Mouse (Mus musculus): ENCODE results near the gene Ager. TPM values are rescaled to one million over a fixed set of nuclear protein-coding genes. Genes with fewer than 3 reads are reported as not detected.
A peak's percentile ranks its signal among the peaks of the same experiment; 100 is the strongest.

The Ager gene
- total and polyA plus RNA-seq, 3 experiments = 2.1 to 6.5 (median 2.2) TPM

DNA sequence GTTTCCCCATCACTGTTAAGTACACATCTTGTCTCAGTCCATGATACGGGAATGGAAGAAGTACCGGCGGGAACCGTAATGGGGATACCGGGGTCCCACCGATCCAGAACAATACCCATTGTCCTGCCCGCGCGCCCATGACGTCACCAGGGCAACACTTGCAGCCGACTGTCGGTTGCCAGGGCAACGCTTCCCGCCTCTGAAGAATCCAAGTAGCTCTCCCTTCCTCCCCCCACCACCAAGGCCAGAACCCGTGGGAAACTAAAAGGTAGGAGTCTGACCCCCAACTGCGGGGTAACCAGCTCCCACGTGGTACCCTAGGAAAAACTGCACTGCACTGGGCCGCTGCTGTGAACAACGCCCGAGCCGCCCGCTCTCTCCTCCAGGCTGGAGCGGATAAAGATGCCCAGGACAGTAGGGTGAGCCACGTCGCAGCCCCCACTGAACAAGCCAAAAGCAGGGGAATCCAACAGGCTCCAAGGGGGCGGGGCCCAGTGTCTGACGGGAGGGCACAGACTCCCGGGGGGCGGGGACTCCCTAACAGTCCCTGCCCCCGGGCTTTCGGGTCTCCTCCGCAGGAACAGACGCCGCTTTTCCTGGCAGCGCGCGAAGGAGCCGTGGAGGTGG is 10.8 kb upstream of the Ager start:
- Histone ChIP-seq H3K36me3 (replicated peaks) (peaks cover 8% of the 10 kb centered on the region), H3K27me3 (ENCODE audit: insufficient read depth, low read length) (peaks cover 20% of the 10 kb centered on the region), H3K4me1 (ENCODE audit: insufficient read depth, low read depth, low read length) (peaks cover 48% of the 10 kb centered on the region), H3K9me3 (replicated peaks) (no peaks in the 10 kb centered on the region), H3K4me3 (ENCODE audit: low read depth, low read length) (peak overlapping the region; percentile 92)
- ATAC-seq (ENCODE audit: extremely low read depth, insufficient number of reproducible peaks, low FRiP score, poor library complexity, severe bottlenecking) (peak; percentile 15; the same call in 1 of the 2 replicates), DNase-seq (ENCODE audit: low spot score) (peak; percentile 83)
- TF ChIP-seq GATA1 (IDR thresholded peaks at IDR 0.05; ENCODE audit: borderline replicate concordance, low read length) (no peak), TAL1 (conservative IDR thresholded peaks at IDR 0.05; ENCODE audit: low read depth, low read length) (no peak), CTCF (IDR thresholded peaks at IDR 0.05; ENCODE audit: low read depth, low read length) (no peak), GATA2 (IDR thresholded peaks at IDR 0.05; ENCODE audit: borderline replicate concordance, low read depth, low read length) (no peak), POLR2AphosphoS5 (IDR thresholded peaks at IDR 0.05; ENCODE audit: insufficient replicate concordance, low read depth, low read length) (no peak)

DNA sequence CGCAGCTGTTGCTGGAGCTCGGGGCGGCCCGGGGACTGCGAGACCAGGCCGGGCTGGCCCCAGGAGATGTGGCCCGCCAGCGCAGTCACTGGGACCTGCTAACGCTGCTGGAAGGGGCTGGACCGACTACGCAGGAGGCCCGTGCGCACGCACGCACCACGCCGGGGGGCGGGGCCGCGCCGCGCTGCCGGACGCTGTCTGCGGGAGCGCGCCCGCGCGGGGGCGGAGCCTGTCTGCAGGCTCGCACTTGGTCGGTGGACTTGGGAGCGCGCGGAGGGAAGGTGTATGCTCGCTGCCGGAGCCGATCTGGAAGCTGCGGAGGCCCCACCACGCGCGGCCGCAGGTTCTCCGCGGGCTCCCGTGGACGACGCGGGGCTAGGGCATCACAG is 10.2 kb upstream of the Ager start:
- no peaks in the 10 kb centered on the region for H3K9me3 ChIP-seq (replicated peaks)
- peaks cover 48% of the 10 kb centered on the region for H3K4me1 ChIP-seq (ENCODE audit: insufficient read depth, low read depth, low read length)
- peaks cover 8% of the 10 kb centered on the region for H3K36me3 ChIP-seq (replicated peaks)
- peak; percentile 91 for DNase-seq (ENCODE audit: low spot score)
- no peak for ATAC-seq (ENCODE audit: extremely low read depth, insufficient number of reproducible peaks, low FRiP score, poor library complexity, severe bottlenecking)
- H3K27me3 ChIP-seq (ENCODE audit: insufficient read depth, low read length) = peaks cover 15% of the 10 kb centered on the region
- TF ChIP-seq GATA2 (IDR thresholded peaks at IDR 0.05; ENCODE audit: borderline replicate concordance, low read depth, low read length) (no peak), TAL1 (conservative IDR thresholded peaks at IDR 0.05; ENCODE audit: low read depth, low read length) (no peak), POLR2AphosphoS5 (IDR thresholded peaks at IDR 0.05; ENCODE audit: insufficient replicate concordance, low read depth, low read length) (no peak), GATA1 (IDR thresholded peaks at IDR 0.05; ENCODE audit: borderline replicate concordance, low read length) (no peak), CTCF (IDR thresholded peaks at IDR 0.05; ENCODE audit: low read depth, low read length) (no peak)
- peak overlapping the region; percentile 92 for H3K4me3 ChIP-seq (ENCODE audit: low read depth, low read length)

DNA sequence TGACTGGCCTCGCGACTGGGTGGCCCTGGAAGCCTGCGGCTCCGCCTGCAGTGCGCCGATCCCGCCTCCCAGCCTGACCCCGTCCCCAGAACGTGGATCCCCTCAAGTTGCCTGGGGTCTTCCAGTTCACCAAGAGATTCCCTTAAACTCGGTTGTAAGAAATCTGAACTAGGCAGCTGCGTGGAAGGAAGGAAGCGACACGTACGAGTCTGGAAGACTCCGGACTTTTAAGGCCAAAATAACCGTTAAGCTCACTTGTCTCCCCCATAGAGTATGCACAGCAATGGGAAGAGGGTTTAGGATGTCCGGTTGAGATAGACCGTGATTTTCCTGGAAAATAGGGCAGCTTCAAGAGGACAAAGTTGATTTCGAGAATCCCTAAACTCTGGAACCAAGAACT is 9.8 kb upstream of the Ager start:
- DNase-seq (ENCODE audit: low spot score) (no peak), ATAC-seq (ENCODE audit: extremely low read depth, insufficient number of reproducible peaks, low FRiP score, poor library complexity, severe bottlenecking) (no peak)
- no peak for TF ChIP-seq GATA2 (IDR thresholded peaks at IDR 0.05; ENCODE audit: borderline replicate concordance, low read depth, low read length)
- no peak for TF ChIP-seq POLR2AphosphoS5 (IDR thresholded peaks at IDR 0.05; ENCODE audit: insufficient replicate concordance, low read depth, low read length)
- no peak for TF ChIP-seq CTCF (IDR thresholded peaks at IDR 0.05; ENCODE audit: low read depth, low read length)
- no peak for TF ChIP-seq TAL1 (conservative IDR thresholded peaks at IDR 0.05; ENCODE audit: low read depth, low read length)
- TF ChIP-seq GATA1 (IDR thresholded peaks at IDR 0.05; ENCODE audit: borderline replicate concordance, low read length) = no peak
- H3K4me1 ChIP-seq (ENCODE audit: insufficient read depth, low read depth, low read length) = peaks cover 51% of the 10 kb centered on the region
- H3K27me3 ChIP-seq (ENCODE audit: insufficient read depth, low read length) = peaks cover 11% of the 10 kb centered on the region
- peaks cover 8% of the 10 kb centered on the region for H3K36me3 ChIP-seq (replicated peaks)
- H3K9me3 ChIP-seq (replicated peaks) = no peaks in the 10 kb centered on the region
- peak overlapping the region; percentile 92 for H3K4me3 ChIP-seq (ENCODE audit: low read depth, low read length)

DNA sequence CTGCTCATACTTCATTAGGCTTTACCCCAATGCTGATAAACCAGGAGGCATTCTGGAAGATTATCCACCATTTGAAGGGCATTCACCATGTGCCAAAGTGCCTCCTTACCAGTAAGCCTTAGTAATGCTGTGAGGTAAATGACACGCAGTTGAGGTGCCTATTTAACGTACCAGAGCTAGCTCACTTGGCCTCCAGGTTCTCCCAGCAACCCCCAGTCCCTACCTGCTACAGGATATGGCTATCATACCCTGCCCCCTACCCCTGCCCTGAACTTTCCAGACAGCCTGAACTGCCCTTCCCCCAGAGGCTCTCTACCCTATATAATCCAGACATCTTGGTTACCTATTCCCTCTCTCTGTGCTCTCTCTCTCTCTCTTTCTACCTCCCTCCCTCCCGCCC is 8.9 kb upstream of the Ager start:
- Histone ChIP-seq H3K4me1 (ENCODE audit: insufficient read depth, low read depth, low read length) (peaks cover 61% of the 10 kb centered on the region), H3K27me3 (ENCODE audit: insufficient read depth, low read length) (peaks cover 4% of the 10 kb centered on the region; the same call in 1 of the 2 replicates), H3K4me3 (ENCODE audit: low read depth, low read length) (peak overlapping the region; percentile 74; the same call in 1 of the 2 replicates), H3K36me3 (replicated peaks) (peaks cover 14% of the 10 kb centered on the region), H3K9me3 (replicated peaks) (no peaks in the 10 kb centered on the region)
- DNase-seq (ENCODE audit: low spot score) (no peak), ATAC-seq (ENCODE audit: extremely low read depth, insufficient number of reproducible peaks, low FRiP score, poor library complexity, severe bottlenecking) (no peak)
- TF ChIP-seq GATA1 (IDR thresholded peaks at IDR 0.05; ENCODE audit: borderline replicate concordance, low read length) (no peak), GATA2 (IDR thresholded peaks at IDR 0.05; ENCODE audit: borderline replicate concordance, low read depth, low read length) (no peak), CTCF (IDR thresholded peaks at IDR 0.05; ENCODE audit: low read depth, low read length) (no peak), POLR2AphosphoS5 (IDR thresholded peaks at IDR 0.05; ENCODE audit: insufficient replicate concordance, low read depth, low read length) (no peak), TAL1 (conservative IDR thresholded peaks at IDR 0.05; ENCODE audit: low read depth, low read length) (no peak)

DNA sequence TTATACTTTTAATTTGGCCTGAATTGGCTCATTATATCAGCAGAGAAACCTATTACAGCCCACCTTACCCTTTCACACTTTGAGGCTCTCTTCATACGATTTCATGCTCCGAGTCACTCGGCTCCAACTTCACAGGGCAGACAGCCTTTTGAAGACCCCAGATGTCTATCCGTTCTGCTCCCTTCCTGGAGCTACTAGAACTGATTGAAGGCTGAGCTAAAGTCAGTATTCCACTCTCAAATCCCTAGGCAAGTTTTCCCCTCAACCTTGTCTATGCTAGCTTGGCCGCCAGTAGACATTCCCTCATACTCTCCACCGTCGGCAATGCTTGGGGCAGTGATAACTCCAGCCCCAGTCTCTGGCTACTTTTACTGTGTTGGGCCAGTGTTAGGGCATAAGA is 8.5 kb upstream of the Ager start:
- no peak for TF ChIP-seq GATA1 (IDR thresholded peaks at IDR 0.05; ENCODE audit: borderline replicate concordance, low read length)
- no peak for TF ChIP-seq GATA2 (IDR thresholded peaks at IDR 0.05; ENCODE audit: borderline replicate concordance, low read depth, low read length)
- no peak for TF ChIP-seq TAL1 (conservative IDR thresholded peaks at IDR 0.05; ENCODE audit: low read depth, low read length)
- no peak for TF ChIP-seq CTCF (IDR thresholded peaks at IDR 0.05; ENCODE audit: low read depth, low read length)
- TF ChIP-seq POLR2AphosphoS5 (IDR thresholded peaks at IDR 0.05; ENCODE audit: insufficient replicate concordance, low read depth, low read length) = no peak
- H3K4me3 ChIP-seq (ENCODE audit: low read depth, low read length) = peak overlapping the region; percentile 74
- H3K36me3 ChIP-seq (replicated peaks) = peaks cover 18% of the 10 kb centered on the region
- no peaks in the 10 kb centered on the region for H3K9me3 ChIP-seq (replicated peaks)
- peaks cover 65% of the 10 kb centered on the region for H3K4me1 ChIP-seq (ENCODE audit: insufficient read depth, low read depth, low read length)
- no peak for ATAC-seq (ENCODE audit: extremely low read depth, insufficient number of reproducible peaks, low FRiP score, poor library complexity, severe bottlenecking)
- peaks cover 2% of the 10 kb centered on the region; the same call in 1 of the 2 replicates for H3K27me3 ChIP-seq (ENCODE audit: insufficient read depth, low read length)
- no peak for DNase-seq (ENCODE audit: low spot score)

DNA sequence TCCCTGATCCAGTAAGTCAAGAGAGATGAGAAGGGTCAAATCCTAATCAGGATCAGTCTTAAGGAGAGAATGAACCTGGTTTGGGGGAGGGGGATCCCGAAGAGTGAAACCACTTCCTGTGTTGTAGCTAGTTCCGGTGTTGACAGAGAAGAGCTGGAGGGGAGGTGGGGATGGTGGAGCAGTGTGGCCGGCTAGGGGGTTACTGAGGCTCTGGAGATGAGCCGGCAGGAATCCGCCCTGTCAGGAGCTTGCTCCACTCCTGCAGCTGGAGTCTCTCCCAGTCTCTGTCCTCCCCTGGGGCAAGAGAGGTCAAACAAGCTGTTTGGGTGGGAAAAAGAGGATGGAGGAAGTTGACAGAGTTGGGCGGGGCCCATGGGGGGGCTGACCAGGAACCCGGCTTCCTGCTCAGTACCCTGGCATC is 8.0 kb upstream of the Ager start, which contains the start of gene Gpsm3:
Gene Gpsm3, plus strand, starts transcription at position 126 of the 421 bp plus-strand sequence.
- DNase-seq (ENCODE audit: low spot score) = peak; percentile 73
- H3K27me3 ChIP-seq (ENCODE audit: insufficient read depth, low read length) = no peaks in the 10 kb centered on the region
- no peak for ATAC-seq (ENCODE audit: extremely low read depth, insufficient number of reproducible peaks, low FRiP score, poor library complexity, severe bottlenecking)
- TF ChIP-seq GATA2 (IDR thresholded peaks at IDR 0.05; ENCODE audit: borderline replicate concordance, low read depth, low read length) (no peak), CTCF (IDR thresholded peaks at IDR 0.05; ENCODE audit: low read depth, low read length) (no peak), GATA1 (IDR thresholded peaks at IDR 0.05; ENCODE audit: borderline replicate concordance, low read length) (no peak), TAL1 (conservative IDR thresholded peaks at IDR 0.05; ENCODE audit: low read depth, low read length) (no peak), POLR2AphosphoS5 (IDR thresholded peaks at IDR 0.05; ENCODE audit: insufficient replicate concordance, low read depth, low read length) (no peak)
- peaks cover 69% of the 10 kb centered on the region for H3K4me1 ChIP-seq (ENCODE audit: insufficient read depth, low read depth, low read length)
- peaks cover 23% of the 10 kb centered on the region for H3K36me3 ChIP-seq (replicated peaks)
- H3K9me3 ChIP-seq (replicated peaks) = no peaks in the 10 kb centered on the region
- H3K4me3 ChIP-seq (ENCODE audit: low read depth, low read length) = peak within 1 kb of the TSS; percentile 74
